Mouse (Mus musculus) thymus, postnatal 0 days (tissue): ENCODE measurements around the gene Dip2b. TPM values are rescaled to one million over a fixed set of nuclear protein-coding genes. Genes with fewer than 3 reads are reported as not detected.
A peak's percentile ranks its signal among the peaks of the same experiment; 100 is the strongest.

Experiments
- DNase-seq: peaks from one replicate; pipeline ENCODE4 v3.0.0-alpha.2; 2015; ENCODE audit warnings: low spot score
- polyA plus RNA-seq: library from polyadenylated mRNA; unstranded; fragments of >200 nt; fragmentation: Nextera tagmentation; extraction: Ambion mirVana; gene quantifications from 2 replicates; pipeline ENCODE4 v1.2.1, GENCODE M21; 2015

Gene Dip2b
- polyA plus RNA-seq, 1 experiment from 2014 or later, result 9.5 TPM

GRCm38 (mm10) chr15:100177167-100177566 lies 138.7 kb downstream of the Dip2b start:
- no peak for DNase-seq

GRCm38 (mm10) chr15:100177575-100177974 lies 139.1 kb downstream of the Dip2b start:
- no peak for DNase-seq

GRCm38 (mm10) chr15:100178487-100178886 lies 140.0 kb downstream of the Dip2b start:
- DNase-seq, result no peak

GRCm38 (mm10) chr15:100179685-100180084 lies 141.2 kb downstream of the Dip2b start:
- no peak for DNase-seq

GRCm38 (mm10) chr15:100180221-100180620 lies 141.8 kb downstream of the Dip2b start:
- no peak for DNase-seq

GRCm38 (mm10) chr15:100181841-100182240 lies 143.4 kb downstream of the Dip2b start:
- DNase-seq, result peak; percentile 54

GRCm38 (mm10) chr15:100182526-100183280 lies 144.2 kb downstream of the Dip2b start:
- DNase-seq, result no peak

GRCm38 (mm10) chr15:100183510-100183909 lies 145.0 kb downstream of the Dip2b start:
- DNase-seq, result no peak

GRCm38 (mm10) chr15:100184821-100185496 lies 146.5 kb downstream of the Dip2b start:
- DNase-seq, result no peak

GRCm38 (mm10) chr15:100186234-100186633 lies 147.8 kb downstream of the Dip2b start:
- no peak for DNase-seq

- DNase-seq, result no peak
Measured at GRCm38 (mm10) chr15:100186882-100187672, 148.6 kb downstream of the Dip2b start.

GRCm38 (mm10) chr15:100188542-100188941 lies 150.1 kb downstream of the Dip2b start:
- DNase-seq, result no peak

- DNase-seq, result no peak
Measured at GRCm38 (mm10) chr15:100188962-100189404, 150.5 kb downstream of the Dip2b start.

- DNase-seq, result no peak
Measured at GRCm38 (mm10) chr15:100190083-100190482, 151.6 kb downstream of the Dip2b start.

GRCm38 (mm10) chr15:100198983-100199745 lies 160.7 kb downstream of the Dip2b start:
- DNase-seq, result no peak

- DNase-seq, result no peak
Measured at GRCm38 (mm10) chr15:100199790-100200189, 161.3 kb downstream of the Dip2b start.

- DNase-seq, result no peak
Measured at GRCm38 (mm10) chr15:100201806-100202205, 163.3 kb downstream of the Dip2b start.

- no peak for DNase-seq
Measured at GRCm38 (mm10) chr15:100202431-100203015, 164.1 kb downstream of the Dip2b start.

- no peak for DNase-seq
Measured at GRCm38 (mm10) chr15:100204574-100204973, 166.1 kb downstream of the Dip2b start.

- no peak for DNase-seq
Measured at GRCm38 (mm10) chr15:100210013-100210412, 171.5 kb downstream of the Dip2b start.

GRCm38 (mm10) chr15:100213339-100213738 lies 174.9 kb downstream of the Dip2b start:
- DNase-seq, result no peak
